Mouse (Mus musculus): ENCODE data around the gene Zbtb49.

GRCm38 (mm10) chr5:38190907-38191306, 29.4 kb downstream of the Zbtb49 start:
- TF ChIP-seq GATA1 (IDR thresholded peaks at IDR 0.05; ENCODE audit: borderline replicate concordance, low read length) (no peak), FLI1 (IDR thresholded peaks at IDR 0.05; ENCODE audit: low read length) (no peak)
